Mouse (Mus musculus): Measurements from ENCODE around the gene Agk. TPM values are rescaled to one million over a fixed set of nuclear protein-coding genes. Genes with fewer than 3 reads are reported as not detected.

Agk gene
- total RNA-seq (2021) = 10 to 100 TPM; 45.3 to 47.4 TPM

- DNase-seq (ENCODE audit: extremely low spot score in 1 of 2, low spot score in 1 of 2) = peak; percentile 58 to 78
Measured at GRCm38 (mm10) chr6:40324897-40325841, at the start of gene Agk. Gene Agk, plus strand, starts transcription at chr6:40325172.

DNA sequence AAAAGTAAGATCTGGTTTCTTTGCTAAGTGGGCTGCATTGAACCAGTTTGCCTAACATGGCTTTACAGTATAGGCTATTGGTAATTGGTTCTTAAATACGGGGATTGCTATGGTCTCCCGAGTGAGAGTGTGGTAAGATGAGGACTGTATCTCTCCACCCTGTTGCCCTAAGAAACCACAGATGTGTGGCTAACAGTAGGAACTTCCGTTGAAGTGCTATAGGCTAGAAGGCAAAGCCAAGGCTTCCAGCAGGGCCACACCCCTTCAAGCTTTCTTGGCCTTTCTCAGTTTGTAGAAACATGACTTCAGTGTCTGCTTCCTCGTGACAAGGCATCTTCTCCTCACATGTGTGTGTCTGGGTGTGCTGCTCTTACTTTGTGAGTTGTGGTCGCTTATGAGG lies 24.3 kb upstream of the Agk start:
- no peak for DNase-seq (ENCODE audit: extremely low spot score in 1 of 2, low spot score in 1 of 2)

DNA sequence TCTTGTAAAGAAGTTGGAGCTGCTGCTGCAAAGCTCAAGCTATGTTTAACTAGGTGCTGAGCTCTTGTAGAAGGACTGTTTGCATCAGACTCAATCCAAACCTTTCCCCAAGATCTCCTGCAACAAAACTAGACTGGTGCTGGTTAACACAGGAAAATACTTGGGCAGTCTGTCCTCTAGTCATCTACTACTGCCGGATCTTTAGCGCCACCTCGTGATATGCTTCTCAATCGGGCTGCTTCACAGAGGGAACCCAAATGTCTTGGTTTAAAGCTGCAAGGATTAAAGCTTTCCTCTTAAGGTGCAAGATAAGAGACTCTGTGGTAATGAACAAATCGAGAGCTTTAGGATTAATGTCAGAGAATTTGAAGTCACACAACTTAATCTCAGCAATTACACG lies 21.6 kb upstream of the Agk start:
- DNase-seq (ENCODE audit: extremely low spot score in 1 of 2, low spot score in 1 of 2) = peak; percentile 42 to 79

GRCm38 (mm10) chr6:40304972-40305371 lies 20.0 kb upstream of the Agk start:
- no peak for DNase-seq (ENCODE audit: extremely low spot score in 1 of 2, low spot score in 1 of 2)

DNA sequence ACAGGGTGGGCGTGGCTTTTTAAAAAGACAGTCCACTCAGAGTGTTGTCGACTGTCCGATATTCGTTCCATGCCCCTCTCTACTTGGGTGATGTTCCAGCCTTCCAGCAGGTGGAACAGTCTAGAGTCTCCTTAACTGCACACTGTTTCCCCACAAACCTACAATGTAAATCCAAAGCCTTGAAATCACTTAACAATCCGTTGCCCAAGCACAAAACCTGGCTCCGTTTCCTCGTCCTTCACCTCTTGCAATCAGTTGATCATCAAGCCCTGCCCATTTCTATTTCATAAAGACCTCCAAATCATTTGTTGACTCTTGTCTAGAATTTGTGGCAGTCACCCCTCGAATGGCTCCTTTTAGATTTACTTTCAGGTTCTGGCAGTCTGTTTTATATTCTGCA lies 1.4 kb downstream of the Agk start:
- DNase-seq (ENCODE audit: extremely low spot score in 1 of 2, low spot score in 1 of 2) = no peak

DNA sequence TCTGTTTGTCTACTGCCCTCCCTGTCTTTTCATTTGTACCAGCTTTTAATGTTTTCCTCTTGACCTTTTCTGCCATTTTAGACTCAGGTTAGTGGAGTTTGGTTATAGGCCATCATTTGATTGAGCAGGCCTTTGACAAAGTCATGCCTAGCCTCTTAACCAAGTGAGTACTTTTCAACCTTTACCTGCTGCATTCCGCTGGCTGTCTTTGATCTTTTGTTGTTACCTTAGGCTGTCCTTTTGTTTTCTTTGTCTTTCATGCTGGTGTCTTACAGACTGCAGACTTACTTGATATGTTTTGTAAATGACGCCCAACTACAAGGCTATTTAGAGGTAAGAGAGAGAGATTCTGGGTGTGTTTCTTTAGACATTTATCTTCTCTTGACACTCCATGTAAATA lies 8.5 kb downstream of the Agk start:
- DNase-seq (ENCODE audit: extremely low spot score in 1 of 2, low spot score in 1 of 2) = no peak

DNA sequence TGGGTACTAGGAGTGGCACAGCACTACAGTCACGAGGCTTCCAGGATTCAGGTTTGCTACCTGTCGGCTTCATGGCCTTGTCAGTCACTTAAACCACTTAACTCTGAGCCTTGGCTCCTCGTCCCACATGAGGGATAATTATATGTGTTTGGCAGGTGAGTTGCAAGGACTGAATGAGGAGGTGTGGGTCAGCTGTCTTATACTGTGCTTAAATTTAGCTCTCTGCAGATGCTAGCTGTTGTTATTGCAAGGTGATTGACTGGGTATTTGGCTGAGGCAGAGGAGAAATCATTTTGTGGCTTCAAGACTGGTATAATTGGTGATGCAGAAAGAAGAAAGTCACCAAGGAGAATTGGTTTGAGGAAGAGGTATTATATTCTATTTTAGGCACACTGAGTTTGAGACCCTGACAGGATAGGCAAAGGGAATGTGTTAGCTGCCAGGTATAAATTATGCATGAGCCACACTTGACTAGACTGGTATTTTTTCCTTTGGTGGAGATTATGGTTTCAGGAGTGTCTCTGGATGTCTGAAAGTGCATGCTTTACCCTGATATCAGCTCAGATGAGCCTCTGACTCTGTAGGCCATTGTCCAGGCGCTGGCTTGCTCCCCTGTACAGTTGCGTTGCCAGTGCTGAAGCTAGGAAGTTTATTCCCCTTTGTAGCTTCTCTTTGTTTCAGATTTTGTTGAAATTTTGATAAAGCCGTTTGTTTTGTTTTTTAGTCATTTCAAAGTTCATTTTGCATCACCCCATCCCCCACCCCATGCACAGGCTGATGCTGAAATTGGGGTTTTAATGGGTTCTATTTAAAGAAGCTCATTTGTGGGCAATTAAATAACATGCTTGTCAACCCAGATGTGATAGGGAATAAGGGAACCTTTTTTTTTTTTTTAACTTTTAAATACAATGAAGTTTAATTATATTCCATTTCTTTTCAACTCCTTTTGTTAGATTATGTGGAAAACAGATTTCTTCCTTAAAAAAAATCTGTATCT lies 12.1 kb downstream of the Agk start:
- no peak for DNase-seq (ENCODE audit: extremely low spot score in 1 of 2, low spot score in 1 of 2)

- peak; percentile 33 to 44 for DNase-seq (ENCODE audit: extremely low spot score in 1 of 2, low spot score in 1 of 2)
Measured at GRCm38 (mm10) chr6:40346959-40347771, 22.2 kb downstream of the Agk start.

- DNase-seq (ENCODE audit: extremely low spot score in 1 of 2, low spot score in 1 of 2) = no peak
Measured at GRCm38 (mm10) chr6:40347772-40348111, 22.8 kb downstream of the Agk start.

DNA sequence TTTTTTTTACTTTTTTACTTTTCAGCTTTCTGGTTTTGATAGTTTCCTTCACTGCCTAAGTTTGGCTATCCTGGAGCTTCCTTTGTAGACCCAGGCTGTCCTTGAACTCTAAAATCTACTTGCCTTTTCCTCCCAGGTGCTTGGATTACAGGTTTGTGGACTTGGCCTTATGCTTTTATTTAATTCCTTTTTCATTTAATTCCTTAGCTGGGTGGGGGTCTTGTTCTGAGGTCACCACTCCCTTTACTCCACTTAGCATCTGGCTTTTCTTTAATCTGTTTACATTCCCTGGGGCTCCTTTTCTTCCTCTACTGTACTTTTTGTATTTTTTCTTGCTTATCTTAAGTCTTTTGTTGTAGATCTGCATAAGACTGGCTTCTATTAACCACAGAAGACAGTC lies 25.1 kb downstream of the Agk start:
- no peak for DNase-seq (ENCODE audit: extremely low spot score in 1 of 2, low spot score in 1 of 2)

DNA sequence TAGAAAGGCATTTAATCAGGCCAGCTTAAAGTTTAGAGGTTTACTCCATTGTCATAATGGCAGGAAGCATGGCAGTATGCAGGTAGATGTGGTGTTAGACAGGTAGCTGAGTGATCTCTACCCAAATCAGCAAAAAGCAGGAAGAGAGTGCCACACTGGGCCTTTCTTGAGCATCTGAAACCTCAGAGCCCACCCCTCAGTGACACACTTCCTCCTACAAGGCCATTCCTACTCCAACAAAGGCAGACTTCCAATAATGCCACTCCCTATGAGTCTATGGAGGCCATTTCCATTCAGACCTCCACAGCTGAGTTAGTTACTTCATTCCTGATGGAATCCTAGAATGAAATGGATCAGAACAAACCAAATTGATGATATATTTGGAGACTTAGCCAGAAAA lies 25.9 kb downstream of the Agk start:
- no peak for DNase-seq (ENCODE audit: extremely low spot score in 1 of 2, low spot score in 1 of 2)

DNA sequence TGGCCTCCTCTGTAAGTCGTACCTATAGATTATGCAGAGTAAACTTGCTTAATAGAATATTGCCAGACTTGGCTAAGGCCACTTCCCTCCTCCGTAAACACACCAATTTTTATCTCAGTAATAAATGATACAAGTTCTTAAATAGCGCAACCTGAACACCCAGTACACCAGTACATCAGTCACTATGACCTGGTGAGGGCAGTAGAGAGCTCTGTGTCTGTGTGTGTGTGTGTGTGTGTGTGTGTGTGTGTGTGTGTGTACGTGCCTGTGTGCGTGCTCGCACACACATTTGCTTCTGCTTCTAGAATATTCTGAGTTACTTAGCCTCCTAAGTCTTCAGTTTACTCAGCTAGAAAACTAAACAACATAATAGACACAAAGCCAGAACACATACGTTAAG lies 28.4 kb downstream of the Agk start:
- DNase-seq (ENCODE audit: extremely low spot score in 1 of 2, low spot score in 1 of 2) = no peak

DNA sequence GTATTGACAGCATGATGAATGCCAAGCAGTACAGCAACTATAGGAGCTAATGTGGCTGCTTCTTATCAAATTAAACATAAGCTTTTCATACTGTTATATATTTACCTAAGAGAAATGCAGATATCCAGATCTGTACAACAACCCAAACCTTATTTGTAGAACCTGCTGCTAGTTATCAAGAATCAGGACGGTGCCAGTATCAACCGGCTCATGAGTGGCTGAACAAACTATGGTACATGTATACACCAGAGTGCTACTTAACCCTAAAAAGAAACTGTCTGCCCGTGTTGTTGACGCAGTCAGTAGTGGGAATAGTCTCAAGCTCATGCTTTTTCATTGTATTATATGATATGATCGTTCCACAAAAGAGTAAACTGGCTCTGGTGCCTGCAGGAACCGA lies 46.1 kb downstream of the Agk start:
- DNase-seq (ENCODE audit: extremely low spot score in 1 of 2, low spot score in 1 of 2) = no peak

GRCm38 (mm10) chr6:40380181-40380580 lies 55.2 kb downstream of the Agk start:
- no peak for DNase-seq (ENCODE audit: extremely low spot score in 1 of 2, low spot score in 1 of 2)

DNA sequence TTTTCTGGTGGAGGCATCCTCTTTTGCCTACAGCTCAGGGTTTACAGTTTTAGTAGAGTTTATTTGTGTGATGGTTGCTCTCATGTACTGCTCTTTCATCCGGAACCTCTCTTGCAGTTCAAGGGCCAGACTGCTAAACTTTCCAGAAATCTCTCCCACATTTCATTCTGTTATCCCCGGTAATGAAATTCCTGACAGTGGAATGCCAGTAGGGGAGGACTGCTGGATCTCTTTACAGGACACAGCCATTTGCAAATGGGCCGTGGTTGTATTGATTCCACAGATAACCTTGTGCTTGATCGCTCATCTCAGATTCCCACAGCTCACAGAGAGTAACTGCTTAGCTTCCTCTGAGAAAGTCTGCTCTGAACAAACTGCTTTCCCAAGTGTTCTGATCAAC lies 56.9 kb downstream of the Agk start:
- DNase-seq (ENCODE audit: extremely low spot score in 1 of 2, low spot score in 1 of 2) = no peak

DNA sequence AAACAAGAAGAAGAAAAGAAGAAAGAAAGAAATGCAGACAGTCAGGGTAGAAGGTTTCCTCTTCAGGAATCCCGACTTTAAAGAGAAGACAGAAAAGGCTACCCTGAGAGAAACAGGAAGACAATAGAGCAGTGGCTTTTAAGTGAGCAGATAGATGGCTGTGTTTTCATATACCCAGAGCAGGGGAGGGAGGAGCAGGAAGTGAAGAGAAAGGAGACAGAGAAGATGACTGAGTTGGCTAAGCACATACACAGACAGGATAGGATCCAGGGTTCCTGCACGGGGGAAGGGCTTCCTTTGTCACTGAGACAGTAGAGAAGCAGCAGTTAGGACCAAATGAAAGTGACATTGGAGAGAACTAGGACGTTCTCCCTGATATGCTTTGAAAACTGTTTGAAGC lies 60.7 kb downstream of the Agk start:
- no peak for DNase-seq (ENCODE audit: extremely low spot score in 1 of 2, low spot score in 1 of 2)

- DNase-seq (ENCODE audit: extremely low spot score in 1 of 2, low spot score in 1 of 2) = no peak
Measured at GRCm38 (mm10) chr6:40388660-40389059, 63.7 kb downstream of the Agk start.

- DNase-seq (ENCODE audit: extremely low spot score in 1 of 2, low spot score in 1 of 2) = no peak
Measured at GRCm38 (mm10) chr6:40390975-40391374, 66.0 kb downstream of the Agk start.

DNA sequence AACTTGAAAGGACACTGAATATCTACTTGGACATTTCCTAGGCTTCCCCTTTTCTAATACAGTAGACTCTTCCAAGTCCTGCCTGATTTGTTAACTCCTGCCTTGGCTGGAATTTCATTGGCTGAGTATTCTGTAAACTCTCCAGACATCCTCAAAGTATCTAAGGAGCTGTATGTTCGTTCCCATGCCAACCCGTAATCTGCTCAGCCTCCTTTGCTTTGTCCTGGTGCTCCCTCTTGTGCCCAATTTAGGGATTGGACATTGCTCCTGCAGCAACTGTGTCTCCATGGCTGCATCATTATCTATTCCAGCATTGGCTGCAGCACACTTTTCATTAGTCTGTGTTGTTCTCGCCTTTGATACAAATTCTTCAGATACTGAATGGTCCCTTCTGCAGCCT lies 68.2 kb downstream of the Agk start:
- peak; percentile 48 to 81 for DNase-seq (ENCODE audit: extremely low spot score in 1 of 2, low spot score in 1 of 2)

- no peak for DNase-seq (ENCODE audit: extremely low spot score in 1 of 2, low spot score in 1 of 2)
Measured at GRCm38 (mm10) chr6:40402031-40402430, 77.1 kb downstream of the Agk start.

All from layer of hippocampus, postnatal 25 days (tissue).